8 mouse cellular contexts compared by ENCODE assay signal in the genomic region with DNA sequence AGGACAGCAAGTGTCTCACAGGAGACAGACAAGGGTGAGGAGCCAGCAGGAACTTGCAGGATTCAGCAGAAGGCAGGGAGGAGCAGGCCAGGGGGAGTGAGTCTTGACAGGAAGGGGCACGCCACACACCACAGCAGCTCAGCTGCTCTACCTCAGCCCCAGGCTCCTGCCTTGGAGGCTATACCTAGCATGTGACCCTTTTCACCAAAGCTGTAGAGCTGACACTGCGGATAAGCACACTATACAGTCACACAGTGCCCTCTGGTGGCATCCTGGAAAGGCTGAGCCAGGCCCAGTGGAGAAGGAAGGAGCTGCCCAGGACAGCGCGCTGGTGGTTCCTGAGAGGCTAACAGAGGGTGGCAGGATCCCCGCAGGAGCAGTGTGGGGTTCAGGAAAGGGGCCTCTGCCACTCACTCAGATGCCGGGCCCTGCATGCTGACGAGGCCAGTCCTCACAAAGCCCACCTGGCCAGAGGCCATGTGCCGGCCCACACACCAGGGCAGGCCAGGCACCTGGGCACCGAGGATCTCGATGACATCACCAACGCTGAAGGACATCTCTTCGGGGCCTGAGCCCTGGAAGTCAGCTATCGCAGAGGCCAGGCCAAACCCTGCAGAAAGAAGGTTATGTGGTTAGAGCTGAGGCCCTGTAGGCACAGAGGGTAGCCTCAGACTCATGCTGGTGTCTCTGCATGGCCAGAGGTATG. TPM values are rescaled to one million over a fixed set of nuclear protein-coding genes. Genes with fewer than 3 reads are reported as not detected.
DNase-seq lines count a peak whose midpoint lies in the region; ATAC-seq and TF ChIP-seq lines count a peak whose summit lies in the region.

No protein-coding gene starts in this region.

- peak; percentile 99 for TF ChIP-seq CTCF in hindbrain, postnatal 0 days (IDR thresholded peaks at IDR 0.05; ENCODE audit: low read depth)

- no peaks in the 10 kb centered on the region for H3K4me1 ChIP-seq in hindbrain, postnatal 0 days (ENCODE audit: insufficient read depth, low read length)
- peaks cover 8% of the 10 kb centered on the region for H3K4me1 ChIP-seq in midbrain, embryonic 10.5 days

- H3K27me3 ChIP-seq in hindbrain, postnatal 0 days (ENCODE audit: insufficient read depth, low read length): no peaks in the 10 kb centered on the region
- no peaks in the 10 kb centered on the region for H3K27me3 ChIP-seq in midbrain, embryonic 10.5 days (ENCODE audit: low read depth, poor library complexity, severe bottlenecking)

- intact Hi-C loops in heart, postnatal 25 days (cut with DNase I): loop anchor here (1.0 to 5.0 kb wide), 4 partner anchors 13 to 187 kb away; a partner anchor contains a TSS
- intact Hi-C loops in left cerebral cortex, postnatal 36 days (cut with DNase I): loop anchor here (1.0 kb wide), 1 partner anchor 119 kb away; no protein-coding TSS in a partner anchor

- H3K9ac ChIP-seq in hindbrain, postnatal 0 days (replicated peaks; ENCODE audit: low read length): no peak overlapping the region

- H3K4me2 ChIP-seq in hindbrain, postnatal 0 days (ENCODE audit: low read depth, low read length): no peak overlapping the region

- peak; percentile 95 for ATAC-seq in hindbrain, postnatal 0 days

- no peak overlapping the region for H3K27ac ChIP-seq in hindbrain, postnatal 0 days
- H3K27ac ChIP-seq in midbrain, embryonic 10.5 days (replicated peaks): no peak overlapping the region

- no peaks in the 10 kb centered on the region for H3K9me3 ChIP-seq in hindbrain, postnatal 0 days (ENCODE audit: low read length)
- H3K9me3 ChIP-seq in midbrain, embryonic 10.5 days (replicated peaks): no peaks in the 10 kb centered on the region

- WGBS in hindbrain, postnatal 0 days: 47% methylated on average over 13 of the region's 13 CpGs
- 52% methylated on average over 13 of the region's 13 CpGs for WGBS in midbrain, embryonic 10.5 days

- no peak overlapping the region for H3K4me3 ChIP-seq in hindbrain, postnatal 0 days (ENCODE audit: low read length)
- no peak overlapping the region for H3K4me3 ChIP-seq in midbrain, embryonic 10.5 days

- H3K36me3 ChIP-seq in hindbrain, postnatal 0 days (ENCODE audit: insufficient read depth, low read length): no peaks in the 10 kb centered on the region
- no peaks in the 10 kb centered on the region for H3K36me3 ChIP-seq in midbrain, embryonic 10.5 days

- DNase-seq in heart, adult 18-20 months: peak; percentile 69 to 80
- DNase-seq in heart, postnatal 25 days (ENCODE audit: low spot score): no peak
- DNase-seq in cerebellum, adult 9-10 months: peak; percentile 62
- DNase-seq in frontal cortex, postnatal 14 days (ENCODE audit: low spot score in 2 of 2): peak; percentile 29 to 59
- peak; percentile 91 for DNase-seq in hindbrain, postnatal 0 days (ENCODE audit: low spot score)
- peak; percentile 62 to 63 for DNase-seq in left cerebral cortex, postnatal 36 days (ENCODE audit: low spot score in 2 of 2)
- DNase-seq in midbrain, embryonic 10.5 days (ENCODE audit: low spot score): peak; percentile 75
- DNase-seq in skeletal muscle tissue, adult 2 months (ENCODE audit: low read depth, low spot score): peak; percentile 78

RNA-seq across cellular contexts. Expression of a gene that starts 26.0 kb away (rescaled TPM):
- total RNA-seq in heart, adult 18-20 months (2021): 10 to 100 TPM in 1 of 2 experiments, 1 to 10 TPM in 1; 8.2 to 10.3 TPM
- total RNA-seq in heart, postnatal 25 days (2021): 10 to 100 TPM in 1 of 2 experiments, 1 to 10 TPM in 1; 9.7 to 10.5 TPM
- 2.8 and 4.1 TPM in 2 replicates for total RNA-seq in hindbrain, postnatal 0 days (2014; rRNA removed)
- polyA plus RNA-seq in hindbrain, postnatal 0 days (2015; fragmentation: Nextera tagmentation; extraction: Ambion mirVana): 1.8 and 2.0 TPM in 2 replicates
- 1 to 10 TPM; 3.0 to 3.3 TPM for total RNA-seq in left cerebral cortex, postnatal 36 days (2021)
- 3.6 and 3.8 TPM in 2 replicates for polyA plus RNA-seq in midbrain, embryonic 10.5 days (2016; fragmentation: Nextera tagmentation; extraction: Ambion mirVana)

RNA-seq across cellular contexts. Expression of a gene that starts 34.2 kb away (rescaled TPM):
- total RNA-seq in heart, adult 18-20 months (2021): 10 to 100 TPM; 73.5 to 83.6 TPM
- total RNA-seq in heart, postnatal 25 days (2021): 100 to 1,000 TPM; 116 to 131 TPM
- 30.7 and 36.5 TPM in 2 replicates for total RNA-seq in hindbrain, postnatal 0 days (2014; rRNA removed)
- 19.6 and 20.1 TPM in 2 replicates for polyA plus RNA-seq in hindbrain, postnatal 0 days (2015; fragmentation: Nextera tagmentation; extraction: Ambion mirVana)
- total RNA-seq in left cerebral cortex, postnatal 36 days (2021): 1 to 10 TPM; 7.7 to 9.6 TPM
- 5.2 and 7.6 TPM in 2 replicates for polyA plus RNA-seq in midbrain, embryonic 10.5 days (2016; fragmentation: Nextera tagmentation; extraction: Ambion mirVana)

RNA-seq across cellular contexts. Expression of a gene that starts 43.9 kb away (rescaled TPM):
- 10 to 100 TPM; 21.4 to 24.4 TPM for total RNA-seq in heart, adult 18-20 months (2021)
- 10 to 100 TPM; 14.9 to 16.0 TPM for total RNA-seq in heart, postnatal 25 days (2021)
- 35.7 and 44.6 TPM in 2 replicates for total RNA-seq in hindbrain, postnatal 0 days (2014; rRNA removed)
- polyA plus RNA-seq in hindbrain, postnatal 0 days (2015; fragmentation: Nextera tagmentation; extraction: Ambion mirVana): 26.3 and 30.0 TPM in 2 replicates
- 100 to 1,000 TPM; 150 to 220 TPM for total RNA-seq in left cerebral cortex, postnatal 36 days (2021)
- 0.62 and 0.84 TPM in 2 replicates for polyA plus RNA-seq in midbrain, embryonic 10.5 days (2016; fragmentation: Nextera tagmentation; extraction: Ambion mirVana)
